In genomic region chr2:94449643-94450042, GRCm38 (mm10) we compare ENCODE assay signal across 15 mouse cellular contexts.
"Had no signal": no experiment of that assay in that cellular context is flagged by ENCODE, and none has a peak within 500 bp of the region (broad histone marks: within the 10 kb centered on the region; RNA-seq: fewer than 3 reads in every experiment).

No protein-coding gene starts in this region.

- H3K27me3 ChIP-seq: lung, embryonic 15.5 days; midbrain, embryonic 13.5 days; midbrain, embryonic 15.5 days; neural tube, embryonic 12.5 days; stomach, embryonic 15.5 days had no signal

- DNase-seq: lung, adult 2 months; lung, postnatal 14 days; lung, postnatal 36 days; right cerebral cortex, postnatal 14 days; thymus, adult 18-20 months; thymus, postnatal 14 days; thymus, postnatal 36 days had no signal

- H3K27ac ChIP-seq: lung, embryonic 15.5 days; macrophage; midbrain, embryonic 13.5 days; midbrain, embryonic 15.5 days; neural tube, embryonic 12.5 days; stomach, embryonic 15.5 days had no signal

- H3K4me3 ChIP-seq: lung, embryonic 15.5 days; megakaryocyte, embryonic 14.5 days; midbrain, embryonic 13.5 days; midbrain, embryonic 15.5 days; neural tube, embryonic 12.5 days; stomach, embryonic 15.5 days had no signal

- ATAC-seq: lung, postnatal 0 days; midbrain, embryonic 13.5 days; midbrain, embryonic 15.5 days had no signal

- H3K9ac ChIP-seq: lung, embryonic 15.5 days; midbrain, embryonic 13.5 days; midbrain, embryonic 15.5 days; neural tube, embryonic 12.5 days; stomach, embryonic 15.5 days had no signal

- H3K36me3 ChIP-seq: lung, embryonic 15.5 days; midbrain, embryonic 13.5 days; midbrain, embryonic 15.5 days; neural tube, embryonic 12.5 days; stomach, embryonic 15.5 days had no signal

- H3K4me1 ChIP-seq: lung, embryonic 15.5 days; megakaryocyte, embryonic 14.5 days; midbrain, embryonic 13.5 days; midbrain, embryonic 15.5 days; neural tube, embryonic 12.5 days; stomach, embryonic 15.5 days had no signal
